ENCODE assay signal across 10 mouse cellular contexts in genomic region chr8:24386462-24386861, GRCm38 (mm10).
DNase-seq lines count a peak whose midpoint lies in the region; ATAC-seq lines count a peak whose summit lies in the region.
"Had no signal": no experiment of that assay in that cellular context is flagged by ENCODE, and none has a peak within 500 bp of the region (broad histone marks: within the 10 kb centered on the region; RNA-seq: fewer than 3 reads in every experiment).

No protein-coding gene starts in this region.

- H3K4me2 ChIP-seq in forebrain, embryonic 11.5 days (ENCODE audit: low read depth, low read length, severe bottlenecking), result no peak overlapping the region
- no peak overlapping the region for H3K4me2 ChIP-seq in midbrain, embryonic 12.5 days (replicated peaks)

- H3K36me3 ChIP-seq in forebrain, embryonic 11.5 days (ENCODE audit: control insufficient read depth, insufficient read depth, low read length), result no peaks in the 10 kb centered on the region
- H3K36me3 ChIP-seq in midbrain, embryonic 12.5 days, result no peaks in the 10 kb centered on the region
- H3K36me3 ChIP-seq: G1E had no signal

- no peak for ATAC-seq in cerebellum, adult (ENCODE audit: insufficient number of reproducible peaks, low FRiP score, low TSS enrichment)
- ATAC-seq in forebrain, embryonic 11.5 days (replicated peaks; ENCODE audit: low FRiP score), result peak; percentile 55; the same call in 1 of the 2 replicates
- ATAC-seq in midbrain, embryonic 12.5 days (ENCODE audit: low FRiP score, low read depth), result peak; percentile 56; the same call in 1 of the 2 replicates

- H3K27ac ChIP-seq in forebrain, embryonic 11.5 days (ENCODE audit: low read depth, low read length), result no peak overlapping the region
- no peak overlapping the region for H3K27ac ChIP-seq in midbrain, embryonic 12.5 days (replicated peaks)
- H3K27ac ChIP-seq: macrophage had no signal

- no peak overlapping the region for H3K9ac ChIP-seq in forebrain, embryonic 11.5 days (ENCODE audit: low read length)
- no peak overlapping the region for H3K9ac ChIP-seq in midbrain, embryonic 12.5 days (replicated peaks)

- H3K27me3 ChIP-seq in forebrain, embryonic 11.5 days (ENCODE audit: control insufficient read depth, insufficient read depth, low read length), result no peaks in the 10 kb centered on the region
- H3K27me3 ChIP-seq in midbrain, embryonic 12.5 days, result no peaks in the 10 kb centered on the region; the same call in 1 of the 2 replicates

- H3K9me3 ChIP-seq in forebrain, embryonic 11.5 days (ENCODE audit: control insufficient read depth, low read length), result no peaks in the 10 kb centered on the region
- H3K9me3 ChIP-seq in midbrain, embryonic 12.5 days, result no peaks in the 10 kb centered on the region

- DNase-seq in cerebellum, adult 11 months, result peak; percentile 29
- DNase-seq in adrenal gland, postnatal 4 days (ENCODE audit: low spot score in 2 of 2), result peak; percentile 46 to 64
- DNase-seq in forebrain, embryonic 11.5 days (ENCODE audit: low spot score), result peak; percentile 90
- DNase-seq in heart, postnatal 4 days, result peak; percentile 89
- DNase-seq in left cerebral cortex, adult 18-20 months (ENCODE audit: low spot score in 2 of 2), result peak; percentile 75 to 85
- DNase-seq in spleen, postnatal 10 days (ENCODE audit: low spot score in 2 of 2), result peak; percentile 12 to 72

- 4% methylated on average over 3 of the region's 3 CpGs for WGBS in forebrain, embryonic 11.5 days
- WGBS in midbrain, embryonic 12.5 days, result 5% methylated on average over 3 of the region's 3 CpGs

- no peaks in the 10 kb centered on the region for H3K4me1 ChIP-seq in forebrain, embryonic 11.5 days (replicated peaks; ENCODE audit: control insufficient read depth, insufficient read depth, low read length)
- no peaks in the 10 kb centered on the region for H3K4me1 ChIP-seq in midbrain, embryonic 12.5 days

- H3K4me3 ChIP-seq in forebrain, embryonic 11.5 days (ENCODE audit: low read depth, low read length), result no peak overlapping the region
- H3K4me3 ChIP-seq in midbrain, embryonic 12.5 days, result no peak overlapping the region

Comparison
In these comparisons a context has a peak if more than half of its experiments do, and no peak if none do; other contexts are left out.
1. DNase-seq: peak in every context shown above with its lines; median percentile 90 in forebrain, embryonic 11.5 days; 89 in heart, postnatal 4 days; 80 in left cerebral cortex, adult 18-20 months; 55 in adrenal gland, postnatal 4 days; 42 in spleen, postnatal 10 days; 29 in cerebellum, adult 11 months.